Mouse (Mus musculus) inflammation-experienced regulatory T-cells, adult 6 months (primary cell): ENCODE results near the gene Akr1c20. TPM values are rescaled to one million over a fixed set of nuclear protein-coding genes. Genes with fewer than 3 reads are reported as not detected.

ENCODE experiments used
- ATAC-seq: one replicate; pipeline ENCODE4 v1.8.0; 2017
- polyA plus RNA-seq, 3 experiments: library from polyadenylated mRNA; unstranded; fragments of 100-300 nt; shearing (Covaris generic); gene quantifications; one replicate each; pipeline ENCODE4 v1.2.1; 2017

Gene Akr1c20
- not detected for polyA plus RNA-seq

- no peak for ATAC-seq
Measured at GRCm38 (mm10) chr13:4523201-4523838, at the start of gene Akr1c20. Gene Akr1c20 (minus strand): TSS chr13:4523345.

DNA sequence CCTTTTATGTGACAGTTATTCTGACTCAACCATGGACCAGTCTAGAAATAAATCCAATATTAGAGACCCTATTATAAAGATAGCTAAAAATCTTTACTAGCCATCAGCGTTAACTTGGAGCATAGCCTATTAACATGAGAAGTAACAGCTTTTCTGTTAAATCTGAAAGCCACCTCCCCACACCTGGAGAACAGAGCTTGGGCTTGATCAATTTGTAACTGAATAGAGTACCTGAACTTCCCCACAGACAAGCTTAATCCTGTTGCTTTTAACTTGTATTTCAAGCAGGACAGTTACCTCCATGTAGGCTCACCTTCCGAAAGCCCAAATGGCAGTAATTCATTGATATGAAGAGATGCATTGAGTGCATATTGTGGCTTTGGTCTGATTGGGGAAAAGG lies 42.9 kb upstream of the Akr1c20 start:
- no peak for ATAC-seq

DNA sequence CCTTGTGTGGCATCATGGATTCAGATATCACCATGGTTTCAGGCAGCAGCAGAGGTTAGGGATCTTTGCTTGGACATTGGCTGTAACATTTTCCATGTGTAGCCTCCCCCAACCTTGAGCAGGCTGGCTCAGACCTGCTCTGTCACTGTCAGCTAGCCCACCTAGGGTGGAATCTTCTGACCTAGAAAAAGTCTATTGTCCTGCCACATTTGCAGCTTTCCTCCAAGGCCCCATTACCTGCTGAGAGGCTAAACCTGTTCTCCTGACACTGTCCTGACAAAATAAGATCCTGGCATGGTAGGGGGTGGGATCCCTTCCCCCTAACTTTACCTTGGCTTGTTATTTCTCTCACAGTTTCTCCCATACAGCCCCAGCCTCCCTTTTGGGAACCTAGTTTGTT lies 37.4 kb upstream of the Akr1c20 start:
- ATAC-seq = no peak

GRCm38 (mm10) chr13:4559143-4559542 lies 36.0 kb upstream of the Akr1c20 start:
- no peak for ATAC-seq

DNA sequence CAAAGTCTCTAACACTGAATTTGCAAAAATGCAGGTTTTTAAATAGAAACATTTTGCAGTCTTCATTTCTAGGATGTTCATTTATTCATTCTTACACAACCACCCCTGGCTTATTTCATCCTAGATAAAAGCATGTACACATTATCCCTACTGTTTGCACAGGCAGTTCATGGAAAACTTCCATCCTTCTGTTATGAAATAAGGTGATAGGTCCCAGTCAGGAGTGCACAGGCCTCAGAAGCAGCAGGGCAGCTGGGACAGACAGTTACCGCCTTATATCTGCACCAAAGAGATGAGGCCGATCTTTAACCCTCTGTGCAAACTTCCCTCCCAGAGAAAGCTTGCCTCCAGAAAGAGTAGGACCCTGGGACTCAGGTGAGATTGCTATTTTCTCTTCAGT lies 8.3 kb downstream of the Akr1c20 start:
- no peak for ATAC-seq

- ATAC-seq = no peak
Measured at GRCm38 (mm10) chr13:4467896-4468295, 55.2 kb downstream of the Akr1c20 start.

DNA sequence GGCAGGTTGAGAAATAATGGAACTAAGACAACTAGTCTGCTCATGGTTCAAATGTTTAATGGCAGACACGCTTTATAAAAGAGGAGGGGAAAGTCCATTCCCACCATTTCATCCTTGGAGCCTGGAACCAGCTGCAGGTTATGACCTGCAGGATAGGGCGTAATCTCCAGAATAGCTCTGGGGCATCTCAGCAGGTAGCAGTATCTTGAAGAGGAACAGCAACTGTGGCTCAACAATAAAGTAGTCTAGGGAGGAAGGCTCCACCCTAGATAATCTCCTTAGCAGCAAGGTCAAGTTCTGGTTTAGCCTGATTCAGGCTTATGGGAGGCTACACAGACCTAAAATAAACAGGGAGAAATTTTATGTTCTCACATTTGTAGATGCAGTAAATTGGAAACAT lies 57.5 kb downstream of the Akr1c20 start:
- ATAC-seq = no peak

Other genes with a start within 250 kb of the Akr1c20 start
- 1 to 10 TPM; 2.0 to 7.9 (median 3.0) TPM for gene Akr1c12, start 243.9 kb downstream of the Akr1c20 start, polyA plus RNA-seq
- not detected for gene Akr1c6, start 89.0 kb downstream of the Akr1c20 start, polyA plus RNA-seq
- gene Akr1c21, start 50.7 kb upstream of the Akr1c20 start, polyA plus RNA-seq = not detected
- 10 to 100 TPM; 18.3 to 22.7 (median 21.4) TPM for gene Akr1e1, start 85.8 kb upstream of the Akr1c20 start, polyA plus RNA-seq